Mouse (Mus musculus) hindbrain, embryonic 14.5 days (tissue): ENCODE results near the gene Gapvd1. TPM values are rescaled to one million over a fixed set of nuclear protein-coding genes. Genes with fewer than 3 reads are reported as not detected.

Experiments
- ATAC-seq: fragments of 200-750 bp; cut with Nextera tagmentation; 2 replicates; pipeline ENCODE4 v1.8.0; 2017; ENCODE audit warnings: moderate number of reproducible peaks, mild to moderate bottlenecking, moderate TSS enrichment, moderate library complexity; ENCODE audit not compliant: low FRiP score
- DNase-seq: peaks from one replicate; pipeline ENCODE4 v3.0.0-alpha.2; 2015; ENCODE audit warnings: low spot score
- H3K27ac ChIP-seq: fragments of 300-500 bp; sonication (generic); 2 replicates; pipeline ENCODE4 v1.5.1; 2014; ENCODE audit warnings: mild to moderate bottlenecking, moderate library complexity
- H3K27me3 ChIP-seq: fragments of 300-500 bp; sonication (generic); 2 replicates; pipeline ENCODE4 v1.6.1; 2014; ENCODE audit warnings: mild to moderate bottlenecking, low read length, mixed read lengths; ENCODE audit not compliant: control insufficient read depth, insufficient read depth
- H3K36me3 ChIP-seq: fragments of 300-500 bp; sonication (generic); replicated peaks from 2 replicates; pipeline ENCODE4 v1.6.1; 2014; ENCODE audit not compliant: control insufficient read depth, insufficient read depth
- H3K4me1 ChIP-seq: fragments of 300-500 bp; sonication (generic); replicated peaks from 2 replicates; pipeline ENCODE4 v1.6.1; 2014; ENCODE audit warnings: antibody characterized with exemption, low read length, mixed read lengths; ENCODE audit not compliant: control insufficient read depth, insufficient read depth
- H3K4me2 ChIP-seq: fragments of 300-500 bp; sonication (generic); replicated peaks from 2 replicates; pipeline ENCODE4 v1.6.1; 2014; ENCODE audit warnings: mild to moderate bottlenecking, moderate library complexity
- H3K4me3 ChIP-seq: fragments of 300-500 bp; sonication (generic); replicated peaks from 2 replicates; pipeline ENCODE4 v1.5.1; 2014; ENCODE audit warnings: mild to moderate bottlenecking, low read length
- H3K9ac ChIP-seq: fragments of 300-500 bp; sonication (generic); 2 replicates; pipeline ENCODE4 v1.6.1; 2014
- H3K9me3 ChIP-seq: fragments of 300-500 bp; sonication (generic); 2 replicates; pipeline ENCODE4 v1.6.1; 2016; ENCODE audit warnings: low read length; ENCODE audit not compliant: control insufficient read depth
- WGBS: fragments of 180-500 bp; shearing (Covaris S2); extraction: QIAGEN DNeasy Blood & Tissue Kit; methylation state at CpG from one replicate; pipeline ENCODE4 v1.1.7; 2014; 5-methylcytosine and 5-hydroxymethylcytosine counted together
- polyA plus RNA-seq: library from polyadenylated mRNA; unstranded; fragments of >200 nt; fragmentation: Nextera tagmentation; extraction: Ambion mirVana; gene quantifications from 2 replicates; pipeline ENCODE4 v1.2.1, GENCODE M21; 2014

Gene Gapvd1
- polyA plus RNA-seq, 1 experiment from 2014 or later: 111 TPM

DNA sequence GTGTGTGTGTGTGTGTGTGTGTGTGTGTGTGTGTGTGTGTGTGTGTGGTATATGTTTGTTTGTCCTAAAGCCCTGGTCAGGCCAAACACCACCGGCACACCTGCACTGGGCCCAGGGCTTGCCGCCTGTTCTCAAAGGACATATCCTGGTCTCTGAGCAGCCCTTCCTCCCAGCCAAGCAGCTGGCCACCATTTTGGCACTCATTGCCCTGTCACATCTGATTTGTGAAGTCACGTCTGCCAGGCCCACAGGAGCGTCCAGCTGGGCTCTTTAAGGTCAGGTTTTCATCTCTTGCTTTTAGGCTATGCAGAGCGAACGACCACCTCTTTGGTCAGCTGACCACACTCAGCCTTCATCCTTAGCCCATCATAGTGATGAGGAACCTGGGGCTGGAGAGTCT is 124.6 kb downstream of the Gapvd1 start:
- H3K9me3 ChIP-seq: no peaks in the 10 kb centered on the region
- no peak for ATAC-seq
- no peak for DNase-seq
- no peaks in the 10 kb centered on the region; the same call in 1 of the 2 replicates for H3K36me3 ChIP-seq
- no peaks in the 10 kb centered on the region for H3K27me3 ChIP-seq
- no peak overlapping the region for H3K4me2 ChIP-seq
- H3K9ac ChIP-seq: no peak overlapping the region
- WGBS: 61% methylated on average over 6 of the region's 6 CpGs
- no peak overlapping the region for H3K4me3 ChIP-seq
- no peak overlapping the region for H3K27ac ChIP-seq
- H3K4me1 ChIP-seq: no peaks in the 10 kb centered on the region

DNA sequence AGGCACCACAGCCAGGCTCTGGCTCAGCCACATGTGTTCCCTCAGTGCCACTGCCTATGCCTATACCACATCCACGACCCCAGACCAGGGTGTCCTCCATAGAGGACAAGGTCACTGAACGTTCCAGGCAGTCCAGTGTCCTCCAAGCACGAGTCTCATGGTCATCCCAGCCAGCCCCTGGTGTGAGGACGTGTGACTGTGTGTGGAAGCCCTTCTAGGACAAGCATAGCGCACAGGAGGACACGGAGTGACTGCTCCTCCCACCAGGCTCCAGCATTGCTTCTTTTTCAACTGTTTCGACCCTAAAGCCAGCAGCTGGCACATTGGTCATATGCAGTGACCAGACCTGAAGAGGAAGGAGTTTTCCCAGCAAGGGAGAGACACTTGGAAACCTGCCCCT is 125.3 kb downstream of the Gapvd1 start:
- H3K27ac ChIP-seq: no peak overlapping the region
- ATAC-seq (no peak), DNase-seq (no peak)
- no peak overlapping the region for H3K4me3 ChIP-seq
- H3K9me3 ChIP-seq: no peaks in the 10 kb centered on the region
- H3K4me1 ChIP-seq: no peaks in the 10 kb centered on the region
- H3K4me2 ChIP-seq: no peak overlapping the region
- H3K9ac ChIP-seq: no peak overlapping the region
- 80% methylated on average over 7 of the region's 7 CpGs for WGBS
- H3K27me3 ChIP-seq: no peaks in the 10 kb centered on the region
- no peaks in the 10 kb centered on the region; the same call in 1 of the 2 replicates for H3K36me3 ChIP-seq

GRCm38 (mm10) chr2:34628903-34629540 is 126.0 kb downstream of the Gapvd1 start:
- DNase-seq: no peak
- Histone ChIP-seq H3K4me3 (no peak overlapping the region), H3K4me2 (no peak overlapping the region), H3K27ac (no peak overlapping the region), H3K4me1 (no peaks in the 10 kb centered on the region), H3K36me3 (no peaks in the 10 kb centered on the region; the same call in 1 of the 2 replicates), H3K9me3 (no peaks in the 10 kb centered on the region), H3K27me3 (no peaks in the 10 kb centered on the region), H3K9ac (no peak overlapping the region)
- whole genome bisulfite sequencing: 90% methylated on average over 4 of the region's 4 CpGs
- no peak for ATAC-seq

DNA sequence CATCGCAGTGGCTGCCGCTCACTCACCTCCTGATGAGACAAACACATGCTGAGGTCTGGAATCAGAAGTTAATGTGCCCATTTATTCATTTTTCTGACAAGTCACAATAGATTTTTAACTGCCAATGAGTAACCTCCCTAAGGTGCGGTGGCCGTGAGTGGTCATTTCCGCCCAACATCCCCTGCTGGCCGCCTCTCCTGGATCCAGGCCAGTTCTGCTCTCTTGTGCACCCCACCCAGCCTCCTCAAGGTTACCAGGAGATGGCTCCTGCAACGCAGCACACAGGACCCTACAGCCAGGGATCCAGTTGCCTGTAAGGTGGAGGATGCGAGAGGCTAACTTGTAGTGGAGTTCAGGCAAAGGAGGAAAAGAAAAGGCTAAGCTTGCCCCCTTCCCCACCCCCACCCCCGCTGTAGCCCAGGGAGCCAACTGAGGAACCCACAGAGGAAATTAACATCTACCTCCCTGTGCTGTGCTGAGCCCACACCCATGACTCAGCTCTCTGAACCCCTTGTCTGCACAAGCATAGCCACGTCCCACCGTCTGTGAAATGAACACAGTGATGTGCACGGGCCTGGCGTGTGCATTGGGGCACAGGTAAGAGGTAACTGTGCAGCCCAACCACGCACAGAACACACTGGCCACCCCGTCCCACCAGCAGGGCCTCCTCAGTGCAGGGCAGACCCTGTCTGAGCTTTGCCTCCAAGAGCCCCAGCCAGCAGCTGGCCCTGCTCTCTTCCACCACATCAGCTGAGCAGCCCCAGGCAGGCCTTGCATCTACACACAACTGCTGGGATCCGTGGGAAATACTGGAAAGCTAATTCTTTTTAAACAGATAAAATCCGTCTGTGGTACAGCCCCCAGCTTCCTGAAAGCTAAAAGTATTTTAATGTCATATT is 127.5 kb downstream of the Gapvd1 start:
- WGBS: 67% methylated on average over 17 of the region's 17 CpGs
- ATAC-seq: no peak
- H3K36me3 ChIP-seq: no peaks in the 10 kb centered on the region; the same call in 1 of the 2 replicates

More for the DNA sequence above, 127.5 kb downstream of the Gapvd1 start:
- no peaks in the 10 kb centered on the region for H3K9me3 ChIP-seq
- no peak overlapping the region for H3K9ac ChIP-seq
- H3K4me2 ChIP-seq: no peak overlapping the region
- no peak for DNase-seq
- H3K4me1 ChIP-seq: no peaks in the 10 kb centered on the region
- H3K4me3 ChIP-seq: no peak overlapping the region
- no peaks in the 10 kb centered on the region for H3K27me3 ChIP-seq
- no peak overlapping the region for H3K27ac ChIP-seq

Other genes with a start within 250 kb of the Gapvd1 start
- 423 and 537 TPM in 2 replicates for gene Hspa5, start 16.7 kb upstream of the Gapvd1 start, polyA plus RNA-seq
- gene Rabepk, start 44.7 kb upstream of the Gapvd1 start, polyA plus RNA-seq: 24.8 and 26.1 TPM in 2 replicates
- gene Fbxw2, start 71.1 kb upstream of the Gapvd1 start, polyA plus RNA-seq: 73.8 and 83.7 TPM in 2 replicates
- not detected in 2 replicates for gene Gm34653, start 77.8 kb upstream of the Gapvd1 start, polyA plus RNA-seq
- 0.21 and 0.37 TPM in 2 replicates for gene Cutal, start 119.2 kb upstream of the Gapvd1 start, polyA plus RNA-seq
- 107 and 114 TPM in 2 replicates for gene Psmd5, start 119.7 kb upstream of the Gapvd1 start, polyA plus RNA-seq
- 1.8 and 4.1 TPM in 2 replicates for gene Phf19, start 158.8 kb upstream of the Gapvd1 start, polyA plus RNA-seq
- 1.2 and 2.0 TPM in 2 replicates for gene Traf1, start 206.5 kb upstream of the Gapvd1 start, polyA plus RNA-seq